Mouse (Mus musculus): Measurements from ENCODE around the gene Sh3bp5. TPM values are rescaled to one million over a fixed set of nuclear protein-coding genes. Genes with fewer than 3 reads are reported as not detected.

Sh3bp5 gene
- polyA plus RNA-seq, 1 experiment from 2014 or later, result 144 TPM

GRCm38 (mm10) chr14:31404663-31405062 is 31.2 kb downstream of the Sh3bp5 start:
- Histone ChIP-seq H3K9ac (no peak overlapping the region), H3K4me1 (replicated peaks) (peaks cover 26% of the 10 kb centered on the region; the same call in 1 of the 2 replicates), H3K36me3 (peaks cover 5% of the 10 kb centered on the region; the same call in 1 of the 2 replicates), H3K27ac (replicated peaks) (no peak overlapping the region), H3K4me2 (no peak overlapping the region), H3K4me3 (no peak overlapping the region), H3K9me3 (no peaks in the 10 kb centered on the region), H3K27me3 (no peaks in the 10 kb centered on the region)
- no peak for ATAC-seq (ENCODE audit: low FRiP score, low read depth)
- 94% methylated on average over 4 of the region's 4 CpGs for WGBS

- H3K9ac ChIP-seq, result no peak overlapping the region
- 0 out of 2 replicates have a peak, but pooled peaks have one; percentile 29 for ATAC-seq (ENCODE audit: low FRiP score, low read depth)
- H3K27ac ChIP-seq (replicated peaks), result no peak overlapping the region
- no peaks in the 10 kb centered on the region for H3K9me3 ChIP-seq
- peaks cover 26% of the 10 kb centered on the region; the same call in 1 of the 2 replicates for H3K4me1 ChIP-seq (replicated peaks)
- 85% methylated on average over 8 of the region's 8 CpGs for WGBS
- H3K4me3 ChIP-seq, result no peak overlapping the region
- H3K4me2 ChIP-seq, result no peak overlapping the region
- no peaks in the 10 kb centered on the region for H3K27me3 ChIP-seq
- H3K36me3 ChIP-seq, result peaks cover 5% of the 10 kb centered on the region; the same call in 1 of the 2 replicates
Measured at GRCm38 (mm10) chr14:31403995-31404394, 31.9 kb downstream of the Sh3bp5 start.

- no peak for ATAC-seq (ENCODE audit: low FRiP score, low read depth)
- H3K9ac ChIP-seq, result no peak overlapping the region
- no peaks in the 10 kb centered on the region for H3K27me3 ChIP-seq
- peaks cover 5% of the 10 kb centered on the region; the same call in 1 of the 2 replicates for H3K36me3 ChIP-seq
- H3K4me3 ChIP-seq, result no peak overlapping the region
- H3K9me3 ChIP-seq, result no peaks in the 10 kb centered on the region
- WGBS, result 84% methylated on average over 9 of the region's 9 CpGs
- no peak overlapping the region for H3K4me2 ChIP-seq
- H3K27ac ChIP-seq (replicated peaks), result no peak overlapping the region
- peaks cover 27% of the 10 kb centered on the region; the same call in 1 of the 2 replicates for H3K4me1 ChIP-seq (replicated peaks)
Measured at GRCm38 (mm10) chr14:31403556-31403955, 32.3 kb downstream of the Sh3bp5 start.

GRCm38 (mm10) chr14:31402693-31403092 is 33.2 kb downstream of the Sh3bp5 start:
- H3K4me3 ChIP-seq, result no peak overlapping the region
- ATAC-seq (ENCODE audit: low FRiP score, low read depth), result no peak
- H3K27me3 ChIP-seq, result no peaks in the 10 kb centered on the region
- peaks cover 22% of the 10 kb centered on the region; the same call in 1 of the 2 replicates for H3K4me1 ChIP-seq (replicated peaks)
- WGBS, result 86% methylated on average over 5 of the region's 5 CpGs
- H3K36me3 ChIP-seq, result peaks cover 5% of the 10 kb centered on the region; the same call in 1 of the 2 replicates
- H3K9ac ChIP-seq, result no peak overlapping the region
- H3K27ac ChIP-seq (replicated peaks), result no peak overlapping the region
- H3K9me3 ChIP-seq, result no peaks in the 10 kb centered on the region
- H3K4me2 ChIP-seq, result no peak overlapping the region

- no peak overlapping the region for H3K4me3 ChIP-seq
- peaks cover 5% of the 10 kb centered on the region; the same call in 1 of the 2 replicates for H3K36me3 ChIP-seq
- no peak overlapping the region for H3K27ac ChIP-seq (replicated peaks)
- peaks cover 22% of the 10 kb centered on the region; the same call in 1 of the 2 replicates for H3K4me1 ChIP-seq (replicated peaks)
- 71% methylated on average over 6 of the region's 6 CpGs for WGBS
- H3K4me2 ChIP-seq, result no peak overlapping the region
- no peaks in the 10 kb centered on the region for H3K9me3 ChIP-seq
- no peak overlapping the region for H3K9ac ChIP-seq
- no peak for ATAC-seq (ENCODE audit: low FRiP score, low read depth)
- no peaks in the 10 kb centered on the region for H3K27me3 ChIP-seq
Measured at GRCm38 (mm10) chr14:31401918-31402427, 33.9 kb downstream of the Sh3bp5 start.

- no peak overlapping the region for H3K4me2 ChIP-seq
- H3K9me3 ChIP-seq, result no peaks in the 10 kb centered on the region
- H3K9ac ChIP-seq, result no peak overlapping the region
- H3K27me3 ChIP-seq, result no peaks in the 10 kb centered on the region
- H3K27ac ChIP-seq (replicated peaks), result no peak overlapping the region
- H3K36me3 ChIP-seq, result peaks cover 5% of the 10 kb centered on the region; the same call in 1 of the 2 replicates
- no peak overlapping the region for H3K4me3 ChIP-seq
- 86% methylated on average over 11 of the region's 11 CpGs for WGBS
- no peak for ATAC-seq (ENCODE audit: low FRiP score, low read depth)
- peaks cover 15% of the 10 kb centered on the region; the same call in 1 of the 2 replicates for H3K4me1 ChIP-seq (replicated peaks)
Measured at GRCm38 (mm10) chr14:31400896-31401295, 35.0 kb downstream of the Sh3bp5 start.

GRCm38 (mm10) chr14:31400246-31400645 is 35.6 kb downstream of the Sh3bp5 start:
- no peaks in the 10 kb centered on the region for H3K27me3 ChIP-seq
- 83% methylated on average over 7 of the region's 7 CpGs for WGBS
- peaks cover 13% of the 10 kb centered on the region; the same call in 1 of the 2 replicates for H3K4me1 ChIP-seq (replicated peaks)

GRCm38 (mm10) chr14:31399271-31399670 is 36.6 kb downstream of the Sh3bp5 start:
- no peaks in the 10 kb centered on the region for H3K27me3 ChIP-seq
- no peaks in the 10 kb centered on the region for H3K9me3 ChIP-seq
- peaks cover 13% of the 10 kb centered on the region; the same call in 1 of the 2 replicates for H3K4me1 ChIP-seq (replicated peaks)
- no peak overlapping the region for H3K4me3 ChIP-seq
- H3K4me2 ChIP-seq, result no peak overlapping the region
- no peak overlapping the region for H3K27ac ChIP-seq (replicated peaks)
- H3K9ac ChIP-seq, result no peak overlapping the region
- 88% methylated on average over 3 of the region's 3 CpGs for WGBS
- ATAC-seq (ENCODE audit: low FRiP score, low read depth), result no peak
- no peaks in the 10 kb centered on the region; the same call in 1 of the 2 replicates for H3K36me3 ChIP-seq

More at GRCm38 (mm10) chr14:31400246-31400645, 35.6 kb downstream of the Sh3bp5 start:
- Histone ChIP-seq H3K4me3 (no peak overlapping the region), H3K9ac (no peak overlapping the region), H3K27ac (replicated peaks) (no peak overlapping the region), H3K36me3 (peaks cover 3% of the 10 kb centered on the region; the same call in 1 of the 2 replicates), H3K9me3 (no peaks in the 10 kb centered on the region), H3K4me2 (no peak overlapping the region)
- ATAC-seq (ENCODE audit: low FRiP score, low read depth), result no peak

- Histone ChIP-seq H3K27me3 (no peaks in the 10 kb centered on the region), H3K4me2 (no peak overlapping the region), H3K4me1 (replicated peaks) (peaks cover 13% of the 10 kb centered on the region; the same call in 1 of the 2 replicates), H3K27ac (replicated peaks) (no peak overlapping the region), H3K9ac (no peak overlapping the region), H3K9me3 (no peaks in the 10 kb centered on the region), H3K36me3 (no peaks in the 10 kb centered on the region; the same call in 1 of the 2 replicates), H3K4me3 (no peak overlapping the region)
- WGBS, result 89% methylated on average over 11 of the region's 11 CpGs
- no peak for ATAC-seq (ENCODE audit: low FRiP score, low read depth)
Measured at GRCm38 (mm10) chr14:31398819-31399218, 37.1 kb downstream of the Sh3bp5 start.

- H3K9ac ChIP-seq, result no peak overlapping the region
- no peaks in the 10 kb centered on the region for H3K27me3 ChIP-seq
- no peak overlapping the region for H3K27ac ChIP-seq (replicated peaks)
Measured at GRCm38 (mm10) chr14:31397791-31398595, 37.9 kb downstream of the Sh3bp5 start.

GRCm38 (mm10) chr14:31397353-31397752 is 38.5 kb downstream of the Sh3bp5 start:
- no peaks in the 10 kb centered on the region for H3K27me3 ChIP-seq
- no peak overlapping the region for H3K4me3 ChIP-seq
- no peak for ATAC-seq (ENCODE audit: low FRiP score, low read depth)
- 76% methylated on average over 12 of the region's 12 CpGs for WGBS
- no peaks in the 10 kb centered on the region; the same call in 1 of the 2 replicates for H3K36me3 ChIP-seq
- H3K9ac ChIP-seq, result no peak overlapping the region
- 0 out of 2 replicates have a peak, but pooled peaks cover 11% of the 10 kb centered on the region for H3K4me1 ChIP-seq (replicated peaks)
- H3K9me3 ChIP-seq, result no peaks in the 10 kb centered on the region
- no peak overlapping the region for H3K4me2 ChIP-seq
- no peak overlapping the region for H3K27ac ChIP-seq (replicated peaks)

More at GRCm38 (mm10) chr14:31397791-31398595, 37.9 kb downstream of the Sh3bp5 start:
- ATAC-seq (ENCODE audit: low FRiP score, low read depth), result no peak
- Histone ChIP-seq H3K4me3 (no peak overlapping the region), H3K9me3 (no peaks in the 10 kb centered on the region), H3K4me1 (replicated peaks) (0 out of 2 replicates have a peak, but pooled peaks cover 16% of the 10 kb centered on the region), H3K4me2 (no peak overlapping the region), H3K36me3 (no peaks in the 10 kb centered on the region; the same call in 1 of the 2 replicates)
- WGBS, result 77% methylated on average over 9 of the region's 9 CpGs

- Histone ChIP-seq H3K36me3 (no peaks in the 10 kb centered on the region; the same call in 1 of the 2 replicates), H3K4me3 (no peak overlapping the region), H3K27me3 (no peaks in the 10 kb centered on the region), H3K4me1 (replicated peaks) (0 out of 2 replicates have a peak, but pooled peaks cover 11% of the 10 kb centered on the region), H3K9me3 (no peaks in the 10 kb centered on the region), H3K9ac (no peak overlapping the region), H3K27ac (replicated peaks) (no peak overlapping the region), H3K4me2 (no peak overlapping the region)
- ATAC-seq (ENCODE audit: low FRiP score, low read depth), result no peak
- WGBS, result 89% methylated on average over 2 of the region's 2 CpGs
Measured at GRCm38 (mm10) chr14:31396428-31396827, 39.5 kb downstream of the Sh3bp5 start.

Data from hindbrain, embryonic 15.5 days (tissue).